Mouse (Mus musculus) MEL (cell line): Measurements from ENCODE around the gene Pld4. TPM values are rescaled to one million over a fixed set of nuclear protein-coding genes. Genes with fewer than 3 reads are reported as not detected.

Source experiments
- DNase-seq: peaks from one replicate; pipeline ENCODE4 v3.0.0; 2011; ENCODE audit warnings: low read depth, low spot score
- H3K27ac ChIP-seq: 2 replicates; pipeline ENCODE4 v1.5.1; 2012; ENCODE audit warnings: low read depth, mild to moderate bottlenecking, control low read depth, low read length, moderate library complexity; ENCODE audit not compliant: control insufficient read depth
- H3K27me3 ChIP-seq, 2 experiments: fragments of 150-350 bp in 1 of 2; sonication (generic) in 1 of 2; 2 replicates each; pipeline ENCODE4 v1.6.1; 2012; ENCODE audit warnings: low read length in 2 of 2, mild to moderate bottlenecking in 2 of 2, improper control_type of control experiment in 1 of 2, moderate library complexity in 1 of 2; ENCODE audit not compliant: insufficient read depth in 2 of 2, control insufficient read depth in 1 of 2
- H3K36me3 ChIP-seq, 2 experiments: 2 replicates each; pipeline ENCODE4 v1.6.1; 2012 to 2014; ENCODE audit warnings: low read length in 2 of 2, improper control_type of control experiment in 1 of 2, inconsistent platforms in 1 of 2, mild to moderate bottlenecking in 1 of 2; ENCODE audit not compliant: insufficient read depth in 2 of 2, control insufficient read depth in 1 of 2
- H3K4me1 ChIP-seq, 2 experiments: fragments of 150-350 bp in 1 of 2; sonication (generic) in 1 of 2; 2 replicates each; pipeline ENCODE4 v1.6.1; 2012; ENCODE audit warnings: low read length in 2 of 2, improper control_type of control experiment in 1 of 2, mild to moderate bottlenecking in 1 of 2; ENCODE audit not compliant: insufficient read depth in 2 of 2, control insufficient read depth in 1 of 2
- H3K4me3 ChIP-seq, 2 experiments: fragments of 150-350 bp in 1 of 2; sonication (generic) in 1 of 2; 2 replicates each; pipeline ENCODE4 v1.5.1; 2012; ENCODE audit warnings: low read depth in 2 of 2, low read length in 2 of 2, mild to moderate bottlenecking in 2 of 2, moderate library complexity in 2 of 2, control low read depth in 1 of 2, improper control_type of control experiment in 1 of 2; ENCODE audit not compliant: control insufficient read depth in 1 of 2, insufficient read depth in 1 of 2
- H3K79me2 ChIP-seq: 2 replicates; pipeline ENCODE4 v1.6.1; 2012; ENCODE audit warnings: mild to moderate bottlenecking, low read length, moderate library complexity; ENCODE audit not compliant: control insufficient read depth, poor library complexity, insufficient read depth
- H3K9ac ChIP-seq: 2 replicates; pipeline ENCODE4 v1.6.1; 2012; ENCODE audit warnings: low read depth, mild to moderate bottlenecking, control low read depth, low read length, moderate library complexity; ENCODE audit not compliant: control insufficient read depth, poor library complexity, severe bottlenecking
- H3K9me3 ChIP-seq: fragments of 150-350 bp; sonication (generic); replicated peaks from 2 replicates; pipeline ENCODE4 v1.6.1; 2012; ENCODE audit warnings: mild to moderate bottlenecking, low read length, improper control_type of control experiment, moderate library complexity; ENCODE audit not compliant: insufficient read depth
- BHLHE40 ChIP-seq: IDR thresholded peaks from 2 replicates; pipeline ENCODE4 v1.6.1; 2012; ENCODE audit warnings: low read depth, mild to moderate bottlenecking, inconsistent platforms, low read length, improper control_type of control experiment, borderline replicate concordance
- CHD1 ChIP-seq: IDR thresholded peaks from 2 replicates; pipeline ENCODE4 v1.6.1; 2012; ENCODE audit warnings: low read depth, mild to moderate bottlenecking, inconsistent platforms, low read length, improper control_type of control experiment
- CHD2 ChIP-seq: IDR thresholded peaks from 2 replicates; pipeline ENCODE4 v1.6.1; 2011; ENCODE audit warnings: low read length, improper control_type of control experiment
- CTCF ChIP-seq, 3 experiments: IDR thresholded peaks in 2 of 3; conservative IDR thresholded peaks in 1 of 3; 2 replicates each; pipeline ENCODE4 v1.5.1; 2011 to 2012; ENCODE audit warnings: low read length in 3 of 3, low read depth in 2 of 3, mild to moderate bottlenecking in 2 of 3, improper control_type of control experiment in 1 of 3, inconsistent platforms in 1 of 3, mixed read lengths in 1 of 3, moderate library complexity in 1 of 3; ENCODE audit not compliant: control insufficient read depth in 1 of 3, insufficient read depth in 1 of 3, poor library complexity in 1 of 3, severe bottlenecking in 1 of 3
- E2F4 ChIP-seq: IDR thresholded peaks from 2 replicates; pipeline ENCODE4 v1.6.1; 2011; ENCODE audit warnings: low read depth, low read length, improper control_type of control experiment, borderline replicate concordance
- ELF1 ChIP-seq: IDR thresholded peaks from 2 replicates; pipeline ENCODE4 v1.6.1; 2014; ENCODE audit warnings: low read depth, mild to moderate bottlenecking, inconsistent platforms, low read length, improper control_type of control experiment, moderate library complexity
- ETS1 ChIP-seq: IDR thresholded peaks from 2 replicates; pipeline ENCODE4 v1.6.1; 2012; ENCODE audit warnings: low read depth, mild to moderate bottlenecking, inconsistent platforms, low read length, improper control_type of control experiment, moderate library complexity
- GABPA ChIP-seq: IDR thresholded peaks from 2 replicates; pipeline ENCODE4 v1.6.1; 2012; ENCODE audit warnings: low read depth, mild to moderate bottlenecking, inconsistent platforms, low read length, improper control_type of control experiment, moderate library complexity
- GATA1 ChIP-seq: IDR thresholded peaks from 2 replicates; pipeline ENCODE4 v1.6.1; 2011; ENCODE audit warnings: low read depth, low read length, improper control_type of control experiment
- MAFK ChIP-seq: IDR thresholded peaks from 2 replicates; pipeline ENCODE4 v1.6.1; 2011; ENCODE audit warnings: low read depth, mild to moderate bottlenecking, low read length, improper control_type of control experiment, borderline replicate concordance
- MAX ChIP-seq: IDR thresholded peaks from 2 replicates; pipeline ENCODE4 v1.6.1; 2011; ENCODE audit warnings: low read length, improper control_type of control experiment
- MEF2A ChIP-seq: IDR thresholded peaks from 2 replicates; pipeline ENCODE4 v1.6.1; 2014; ENCODE audit warnings: low read depth, mild to moderate bottlenecking, inconsistent platforms, low read length, improper control_type of control experiment; ENCODE audit not compliant: poor library complexity, insufficient replicate concordance, severe bottlenecking; ENCODE audit errors: extremely low read depth
- MYB ChIP-seq: IDR thresholded peaks from 2 replicates; pipeline ENCODE4 v1.6.1; 2011; ENCODE audit warnings: mild to moderate bottlenecking, low read depth, low read length, improper control_type of control experiment
- MYC ChIP-seq: IDR thresholded peaks from 2 replicates; pipeline ENCODE4 v1.6.1; 2011; ENCODE audit warnings: low read depth, mild to moderate bottlenecking, low read length, improper control_type of control experiment, moderate library complexity
- POLR2A ChIP-seq, 2 experiments: IDR thresholded peaks; 2 replicates each; pipeline ENCODE4 v1.6.1; 2011 to 2012; ENCODE audit warnings: low read length in 2 of 2, mild to moderate bottlenecking in 2 of 2, control low read depth in 1 of 2, improper control_type of control experiment in 1 of 2, low read depth in 1 of 2, moderate library complexity in 1 of 2; ENCODE audit not compliant: control insufficient read depth in 1 of 2, insufficient read depth in 1 of 2, poor library complexity in 1 of 2
- POLR2AphosphoS5 ChIP-seq: IDR thresholded peaks from 2 replicates; pipeline ENCODE4 v1.6.1; 2012; ENCODE audit warnings: low read depth, borderline replicate concordance, mild to moderate bottlenecking, inconsistent platforms, low read length, moderate library complexity, mixed read lengths
- RAD21 ChIP-seq: IDR thresholded peaks from 2 replicates; pipeline ENCODE4 v1.6.1; 2011; ENCODE audit warnings: mild to moderate bottlenecking, low read depth, low read length, improper control_type of control experiment
- RCOR1 ChIP-seq: IDR thresholded peaks from 2 replicates; pipeline ENCODE4 v1.6.1; 2012; ENCODE audit warnings: low read depth, mild to moderate bottlenecking, inconsistent platforms, low read length, improper control_type of control experiment
- SIN3A ChIP-seq: IDR thresholded peaks from 2 replicates; pipeline ENCODE4 v1.6.1; 2012; ENCODE audit warnings: low read length, improper control_type of control experiment, inconsistent platforms
- SMC3 ChIP-seq: IDR thresholded peaks from 2 replicates; pipeline ENCODE4 v1.6.1; 2011; ENCODE audit warnings: low read depth, low read length, improper control_type of control experiment
- TBP ChIP-seq: IDR thresholded peaks from 2 replicates; pipeline ENCODE4 v1.8.0; 2011; ENCODE audit warnings: low read depth, low read length, improper control_type of control experiment
- TCF12 ChIP-seq: IDR thresholded peaks from 2 replicates; pipeline ENCODE4 v1.6.1; 2014; ENCODE audit warnings: low read depth, mild to moderate bottlenecking, inconsistent platforms, low read length, improper control_type of control experiment, moderate library complexity
- USF1 ChIP-seq: IDR thresholded peaks from 2 replicates; pipeline ENCODE4 v1.6.1; 2014; ENCODE audit warnings: low read depth, mild to moderate bottlenecking, inconsistent platforms, low read length, improper control_type of control experiment, moderate library complexity
- USF2 ChIP-seq, 2 experiments: IDR thresholded peaks; 2 replicates each; pipeline ENCODE4 v1.6.1; 2011 to 2012; ENCODE audit warnings: improper control_type of control experiment in 2 of 2, low read length in 2 of 2, borderline replicate concordance in 1 of 2, inconsistent platforms in 1 of 2, low read depth in 1 of 2, mild to moderate bottlenecking in 1 of 2; ENCODE audit not compliant: insufficient read depth in 1 of 2
- ZC3H11A ChIP-seq: IDR thresholded peaks from 2 replicates; pipeline ENCODE4 v1.6.1; 2012; ENCODE audit warnings: low read depth, mild to moderate bottlenecking, inconsistent platforms, low read length, improper control_type of control experiment
- ZKSCAN1 ChIP-seq: IDR thresholded peaks from 2 replicates; pipeline ENCODE4 v1.6.1; 2012; ENCODE audit warnings: low read depth, mild to moderate bottlenecking, inconsistent platforms, low read length, improper control_type of control experiment, moderate library complexity
- ZMIZ1 ChIP-seq: IDR thresholded peaks from 2 replicates; pipeline ENCODE4 v1.6.1; 2012; ENCODE audit warnings: low read depth, mild to moderate bottlenecking, inconsistent platforms, low read length, improper control_type of control experiment, moderate library complexity
- polyA plus RNA-seq, 2 experiments: library from polyadenylated mRNA; stranded (reverse) in 1 of 2; unstranded in 1 of 2; fragments of >175 nt in 1 of 2; fragments of >200 nt in 1 of 2; gene quantifications; 2 replicates each; pipeline versions ENCODE4 v1.2.1 to v1.2.4; 2012; ENCODE audit warnings: low replicate concordance in 2 of 2, low read depth in 1 of 2; ENCODE audit not compliant: insufficient read length in 2 of 2, insufficient read depth in 1 of 2, missing spikeins in 1 of 2
- total RNA-seq: library from RNA; depleted of rRNA; stranded (reverse); fragments of 300-350 nt; gene quantifications from 2 replicates; pipeline ENCODE4 v1.2.3, GENCODE M21; 2012

Gene Pld4
- total and polyA plus RNA-seq, 3 experiments = 9.7 to 16.4 TPM; not detected in 1

DNA sequence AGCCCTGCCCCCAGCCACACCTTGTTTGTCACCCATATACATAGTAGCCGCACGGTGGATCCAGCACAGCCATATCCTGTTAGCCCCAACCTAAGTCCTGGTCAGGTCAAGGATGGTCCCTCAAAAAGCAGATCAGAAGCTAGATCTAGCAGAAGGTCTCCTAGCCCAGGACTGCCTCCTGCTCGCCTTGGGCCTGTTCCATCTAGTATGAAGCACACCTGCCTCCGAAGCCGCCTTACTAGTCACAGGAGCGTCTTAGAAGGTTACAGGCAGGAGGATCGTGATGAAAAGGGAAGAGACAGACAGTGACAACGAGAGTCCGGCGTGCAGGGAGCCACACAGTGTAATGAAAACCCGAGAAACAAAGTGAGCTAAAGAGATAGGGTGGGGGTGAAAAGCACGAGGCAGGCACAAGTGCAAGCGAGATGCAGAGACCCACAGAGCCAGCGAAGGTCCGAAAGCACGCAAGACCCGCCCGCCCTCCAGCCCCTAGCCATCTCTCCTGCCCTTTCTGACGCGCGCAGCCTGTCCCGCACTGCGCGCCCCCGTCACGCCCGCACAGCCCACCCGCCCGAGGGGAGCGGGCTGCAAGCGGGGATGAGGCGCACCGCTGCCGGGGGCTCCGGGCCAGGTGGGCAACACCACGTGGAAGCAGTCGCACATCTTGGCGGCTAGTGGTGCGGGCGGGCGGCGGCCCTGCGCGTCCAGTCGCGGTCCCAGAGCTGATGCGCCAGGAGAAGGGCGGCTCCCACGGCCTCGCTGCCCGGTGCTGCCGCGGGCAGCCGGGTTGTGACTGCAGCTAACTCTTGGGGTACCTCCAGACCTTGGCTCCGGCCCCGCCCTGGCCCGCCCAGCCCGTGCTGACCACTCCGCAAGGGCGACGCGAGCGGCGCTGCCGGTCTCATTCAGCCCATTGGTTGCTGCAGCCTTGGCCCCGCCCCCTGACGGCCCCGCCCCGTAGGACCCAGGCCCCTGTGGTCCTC lies 41.7 kb downstream of the Pld4 start, which contains the start of gene Ahnak2:
Gene Ahnak2 (minus strand): TSS at position 794 of the 983 bp plus-strand sequence.
- Histone ChIP-seq H3K9me3 (no peaks in the 10 kb centered on the region), H3K4me1 (peaks cover 8 to 30% of the 10 kb centered on the region in 2 experiments), H3K27me3 (peaks cover 2 to 16% of the 10 kb centered on the region in 2 experiments; a peak in 2 of 4 replicates), H3K9ac (no peak within 1 kb of the TSS), H3K27ac (no peak within 1 kb of the TSS), H3K79me2 (no peaks in the 10 kb centered on the region), H3K4me3 (no peak within 1 kb of the TSS), H3K36me3 (peaks cover 0 to 11% of the 10 kb centered on the region in 2 experiments; a peak in 2 of 4 replicates)
- TF ChIP-seq ZKSCAN1 = no peak
- TF ChIP-seq POLR2A (IDR thresholded peaks at IDR 0.05; ENCODE audit: control insufficient read depth in 1 of 2, insufficient read depth in 1 of 2, low read depth in 1 of 2, low read length in 2 of 2, poor library complexity in 1 of 2) = no peak
- TF ChIP-seq MYB = no peak
- no peak for TF ChIP-seq MAFK
- TF ChIP-seq TBP = no peak
- TF ChIP-seq USF2 (IDR thresholded peaks at IDR 0.05; ENCODE audit: borderline replicate concordance in 1 of 2, insufficient read depth in 1 of 2, low read depth in 1 of 2, low read length in 2 of 2) = no peak
- no peak for TF ChIP-seq POLR2AphosphoS5
- no peak for TF ChIP-seq USF1
- no peak for TF ChIP-seq ELF1
- no peak for TF ChIP-seq GATA1
- no peak for TF ChIP-seq BHLHE40
- no peak for TF ChIP-seq RAD21
- TF ChIP-seq SIN3A = no peak
- no peak for TF ChIP-seq MYC
- no peak for TF ChIP-seq SMC3
- TF ChIP-seq ETS1 = no peak
- TF ChIP-seq MAX = no peak
- TF ChIP-seq E2F4 = no peak
- DNase-seq = no peak

DNA sequence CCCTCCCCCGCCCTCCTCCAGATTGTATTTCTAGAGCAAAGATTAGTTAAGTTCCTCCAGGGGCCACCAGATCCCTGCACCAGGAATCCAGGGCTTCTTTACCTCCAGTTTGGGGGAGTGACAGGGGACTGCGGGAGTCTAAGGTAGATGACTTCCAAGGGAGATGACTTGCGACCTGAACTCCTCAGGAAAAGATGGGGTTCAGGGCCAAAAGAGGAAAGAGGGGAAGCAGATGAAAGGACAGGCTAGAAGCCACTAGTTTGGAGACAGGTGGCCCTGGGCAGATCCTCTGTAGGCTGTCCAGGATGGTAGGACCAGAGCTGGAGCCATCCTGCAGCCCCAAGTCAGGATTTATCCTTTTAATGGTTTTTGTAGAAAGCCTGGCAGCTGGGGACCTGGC lies 42.5 kb downstream of the Pld4 start:
- no peak overlapping the region for H3K27ac ChIP-seq
- no peak for DNase-seq
- peaks cover 2 to 16% of the 10 kb centered on the region in 2 experiments; a peak in 2 of 4 replicates for H3K27me3 ChIP-seq
- H3K9ac ChIP-seq = no peak overlapping the region
- TF ChIP-seq RCOR1 (no peak), ZMIZ1 (no peak), TCF12 (no peak), USF1 (no peak), GABPA (no peak), TBP (no peak), MAFK (no peak), MYB (no peak), ZC3H11A (no peak), CHD2 (no peak), MEF2A (no peak), CHD1 (no peak), SIN3A (no peak), CTCF (IDR thresholded peaks at IDR 0.05 in 2 of 3, conservative IDR thresholded peaks at IDR 0.05 in 1 of 3; ENCODE audit: control insufficient read depth in 1 of 3, insufficient read depth in 1 of 3, low read depth in 2 of 3, low read length in 3 of 3, poor library complexity in 1 of 3, severe bottlenecking in 1 of 3) (no peak)
- H3K9me3 ChIP-seq = no peaks in the 10 kb centered on the region
- H3K79me2 ChIP-seq = no peaks in the 10 kb centered on the region
- peaks cover 8 to 22% of the 10 kb centered on the region in 2 experiments for H3K4me1 ChIP-seq
- H3K4me3 ChIP-seq = no peak overlapping the region
- peaks cover 0 to 7% of the 10 kb centered on the region in 2 experiments; a peak in 2 of 4 replicates for H3K36me3 ChIP-seq
